Mouse (Mus musculus): Measurements from ENCODE around the gene Cadps. TPM values are rescaled to one million over a fixed set of nuclear protein-coding genes. Genes with fewer than 3 reads are reported as not detected.

Cadps gene
- polyA plus RNA-seq, 1 experiment = 187 TPM

- Histone ChIP-seq H3K27ac (ENCODE audit: insufficient read depth, low read length) (no peak overlapping the region), H3K4me3 (ENCODE audit: insufficient read depth, low read length) (no peak overlapping the region), H3K4me1 (ENCODE audit: control insufficient read depth, insufficient read depth, low read length) (0 out of 2 replicates have a peak, but pooled peaks cover 1% of the 10 kb centered on the region)
- no peak for TF ChIP-seq CTCF (IDR thresholded peaks at IDR 0.05; ENCODE audit: extremely low read depth, insufficient read depth, low read length)
- no peak for TF ChIP-seq POLR2A (IDR thresholded peaks at IDR 0.05; ENCODE audit: extremely low read depth, insufficient read depth, low read length)
Measured at GRCm38 (mm10) chr14:12375451-12375850, 447.4 kb downstream of the Cadps start.

- no peak overlapping the region; the same call in 1 of the 2 replicates for H3K27ac ChIP-seq (ENCODE audit: insufficient read depth, low read length)
- TF ChIP-seq CTCF (IDR thresholded peaks at IDR 0.05; ENCODE audit: extremely low read depth, insufficient read depth, low read length) = no peak
- TF ChIP-seq POLR2A (IDR thresholded peaks at IDR 0.05; ENCODE audit: extremely low read depth, insufficient read depth, low read length) = no peak
- H3K4me1 ChIP-seq (ENCODE audit: control insufficient read depth, insufficient read depth, low read length) = no peaks in the 10 kb centered on the region
- H3K4me3 ChIP-seq (ENCODE audit: insufficient read depth, low read length) = no peak overlapping the region
Measured at GRCm38 (mm10) chr14:12350271-12350916, 472.5 kb downstream of the Cadps start.

GRCm38 (mm10) chr14:12349334-12350090, 473.4 kb downstream of the Cadps start:
- H3K4me3 ChIP-seq (ENCODE audit: insufficient read depth, low read length) = no peak overlapping the region
- H3K4me1 ChIP-seq (ENCODE audit: control insufficient read depth, insufficient read depth, low read length) = no peaks in the 10 kb centered on the region
- TF ChIP-seq CTCF (IDR thresholded peaks at IDR 0.05; ENCODE audit: extremely low read depth, insufficient read depth, low read length) = no peak
- TF ChIP-seq POLR2A (IDR thresholded peaks at IDR 0.05; ENCODE audit: extremely low read depth, insufficient read depth, low read length) = no peak
- no peak overlapping the region for H3K27ac ChIP-seq (ENCODE audit: insufficient read depth, low read length)

- Histone ChIP-seq H3K4me1 (ENCODE audit: control insufficient read depth, insufficient read depth, low read length) (no peaks in the 10 kb centered on the region), H3K4me3 (ENCODE audit: insufficient read depth, low read length) (no peak within 1 kb of the TSS; the same call in 1 of the 2 replicates), H3K27ac (ENCODE audit: insufficient read depth, low read length) (peak within 1 kb of the TSS; percentile 69; the same call in 1 of the 2 replicates)
- no peak for TF ChIP-seq POLR2A (IDR thresholded peaks at IDR 0.05; ENCODE audit: extremely low read depth, insufficient read depth, low read length)
- TF ChIP-seq CTCF (IDR thresholded peaks at IDR 0.05; ENCODE audit: extremely low read depth, insufficient read depth, low read length) = no peak
Measured at GRCm38 (mm10) chr14:12348089-12348488, 474.8 kb downstream of the Cadps start, which contains the start of gene Fezf2. Gene Fezf2, minus strand, starts transcription at chr14:12348189.

- no peak for TF ChIP-seq CTCF (IDR thresholded peaks at IDR 0.05; ENCODE audit: extremely low read depth, insufficient read depth, low read length)
- TF ChIP-seq POLR2A (IDR thresholded peaks at IDR 0.05; ENCODE audit: extremely low read depth, insufficient read depth, low read length) = no peak
- Histone ChIP-seq H3K4me3 (ENCODE audit: insufficient read depth, low read length) (peak overlapping the region; percentile 82; the same call in 1 of the 2 replicates), H3K27ac (ENCODE audit: insufficient read depth, low read length) (peak overlapping the region; percentile 29; the same call in 1 of the 2 replicates), H3K4me1 (ENCODE audit: control insufficient read depth, insufficient read depth, low read length) (no peaks in the 10 kb centered on the region)
Measured at GRCm38 (mm10) chr14:12346865-12347600, 475.8 kb downstream of the Cadps start.

GRCm38 (mm10) chr14:12346011-12346864, 476.6 kb downstream of the Cadps start:
- Histone ChIP-seq H3K4me1 (ENCODE audit: control insufficient read depth, insufficient read depth, low read length) (no peaks in the 10 kb centered on the region), H3K4me3 (ENCODE audit: insufficient read depth, low read length) (peak overlapping the region; percentile 82), H3K27ac (ENCODE audit: insufficient read depth, low read length) (peak overlapping the region; percentile 70)
- TF ChIP-seq POLR2A (IDR thresholded peaks at IDR 0.05; ENCODE audit: extremely low read depth, insufficient read depth, low read length) (no peak), CTCF (IDR thresholded peaks at IDR 0.05; ENCODE audit: extremely low read depth, insufficient read depth, low read length) (no peak)

GRCm38 (mm10) chr14:12345241-12345921, 477.5 kb downstream of the Cadps start:
- H3K4me1 ChIP-seq (ENCODE audit: control insufficient read depth, insufficient read depth, low read length) = no peaks in the 10 kb centered on the region
- no peak for TF ChIP-seq CTCF (IDR thresholded peaks at IDR 0.05; ENCODE audit: extremely low read depth, insufficient read depth, low read length)
- TF ChIP-seq POLR2A (IDR thresholded peaks at IDR 0.05; ENCODE audit: extremely low read depth, insufficient read depth, low read length) = no peak
- H3K27ac ChIP-seq (ENCODE audit: insufficient read depth, low read length) = peak overlapping the region; percentile 32
- peak overlapping the region; percentile 82 for H3K4me3 ChIP-seq (ENCODE audit: insufficient read depth, low read length)

- H3K27ac ChIP-seq (ENCODE audit: insufficient read depth, low read length) = peak overlapping the region; percentile 32
- no peaks in the 10 kb centered on the region for H3K4me1 ChIP-seq (ENCODE audit: control insufficient read depth, insufficient read depth, low read length)
- H3K4me3 ChIP-seq (ENCODE audit: insufficient read depth, low read length) = peak overlapping the region; percentile 82
- TF ChIP-seq POLR2A (IDR thresholded peaks at IDR 0.05; ENCODE audit: extremely low read depth, insufficient read depth, low read length) = no peak
- no peak for TF ChIP-seq CTCF (IDR thresholded peaks at IDR 0.05; ENCODE audit: extremely low read depth, insufficient read depth, low read length)
Measured at GRCm38 (mm10) chr14:12344746-12345240, 478.1 kb downstream of the Cadps start.
